In the genomic region with DNA sequence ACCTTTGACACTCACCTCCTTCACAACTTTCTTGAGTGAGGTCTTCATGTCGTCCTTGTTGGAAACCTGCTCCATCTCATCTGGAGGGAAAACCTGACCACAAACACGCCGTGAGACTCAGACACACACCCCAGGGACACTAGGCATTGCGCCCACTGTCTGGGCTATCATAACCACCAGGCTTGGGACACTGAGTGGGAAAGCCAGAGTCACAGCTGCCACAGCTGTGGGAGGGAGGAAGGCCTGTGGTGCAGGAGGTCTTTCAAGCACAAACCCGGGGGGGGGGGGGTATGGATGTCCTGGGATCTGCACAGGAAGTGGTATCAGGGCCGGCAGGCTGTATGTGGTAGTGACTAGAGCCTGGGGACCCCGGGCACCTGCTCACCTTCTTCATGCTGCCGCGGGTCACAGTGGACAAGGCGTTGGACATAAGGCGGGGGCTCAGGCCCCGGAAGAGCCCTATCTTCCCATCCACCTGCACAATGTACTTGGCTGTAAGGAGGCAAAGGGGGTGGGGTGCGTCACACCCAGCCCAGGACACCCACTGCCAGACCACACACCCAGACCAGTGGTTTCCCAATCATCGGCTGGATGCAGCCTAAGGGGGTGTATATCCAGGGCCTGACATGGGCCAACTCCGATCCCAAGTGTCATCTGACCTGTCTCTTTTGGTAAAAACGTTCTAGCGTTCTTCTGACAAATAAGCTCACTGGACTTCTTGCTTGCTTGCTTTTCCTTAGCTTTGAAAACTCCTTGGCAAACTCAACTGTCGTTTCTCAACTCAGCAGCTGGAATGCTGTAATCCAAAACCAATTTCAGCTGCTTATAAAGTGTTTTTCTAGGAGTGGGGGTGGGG, we compare ENCODE assay signal across 9 mouse cellular contexts. TPM values are rescaled to one million over a fixed set of nuclear protein-coding genes. Genes with fewer than 3 reads are reported as not detected.
A peak's percentile ranks its signal among the peaks of the same experiment; 100 is the strongest.
DNase-seq lines count a peak whose midpoint lies in the region; ATAC-seq and TF ChIP-seq lines count a peak whose summit lies in the region.
"Had no signal": no experiment of that assay in that cellular context is flagged by ENCODE, and none has a peak within 500 bp of the region (broad histone marks: within the 10 kb centered on the region; RNA-seq: fewer than 3 reads in every experiment).

No protein-coding gene starts in this region.

- H3K36me3 ChIP-seq in kidney, embryonic 16.5 days (ENCODE audit: insufficient read depth, low read length): peaks cover 48% of the 10 kb centered on the region
- peaks cover 74% of the 10 kb centered on the region for H3K36me3 ChIP-seq in embryonic facial prominence, embryonic 12.5 days
- peaks cover 77% of the 10 kb centered on the region for H3K36me3 ChIP-seq in heart, embryonic 12.5 days
- peaks cover 29% of the 10 kb centered on the region for H3K36me3 ChIP-seq in lung, postnatal 0 days (ENCODE audit: insufficient read depth, low read length)

- DNase-seq in kidney, adult 8-10 months: no peak
- DNase-seq in lung, postnatal 0 days (ENCODE audit: low spot score): peak; percentile 91
- no peak for DNase-seq in spleen, adult 12 weeks (ENCODE audit: low spot score)
- no peak for DNase-seq in left cerebral cortex, adult 9 months (ENCODE audit: low spot score in 2 of 2)
- DNase-seq in left cerebral cortex, adult 18-20 months (ENCODE audit: low spot score in 2 of 2): no peak

- no peaks in the 10 kb centered on the region for H3K27me3 ChIP-seq in kidney, embryonic 16.5 days (ENCODE audit: insufficient read depth, low read length)
- no peaks in the 10 kb centered on the region for H3K27me3 ChIP-seq in embryonic facial prominence, embryonic 12.5 days
- H3K27me3 ChIP-seq in heart, embryonic 12.5 days (replicated peaks): no peaks in the 10 kb centered on the region
- no peaks in the 10 kb centered on the region for H3K27me3 ChIP-seq in lung, postnatal 0 days (replicated peaks; ENCODE audit: insufficient read depth, low read length)
- H3K27me3 ChIP-seq: hindbrain, embryonic 15.5 days had no signal

- peak; percentile 63; the same call in 1 of the 2 replicates for TF ChIP-seq EP300 in lung, postnatal 0 days (IDR thresholded peaks at IDR 0.05)

- no peak overlapping the region for H3K4me3 ChIP-seq in kidney, embryonic 16.5 days (ENCODE audit: low read length)
- H3K4me3 ChIP-seq in embryonic facial prominence, embryonic 12.5 days: no peak overlapping the region
- no peak overlapping the region for H3K4me3 ChIP-seq in heart, embryonic 12.5 days
- no peak overlapping the region for H3K4me3 ChIP-seq in lung, postnatal 0 days (ENCODE audit: low read depth, low read length)
- H3K4me3 ChIP-seq: hindbrain, embryonic 15.5 days had no signal

- H3K4me1 ChIP-seq in kidney, embryonic 16.5 days (ENCODE audit: insufficient read depth, low read length): peaks cover 44% of the 10 kb centered on the region
- H3K4me1 ChIP-seq in embryonic facial prominence, embryonic 12.5 days: peaks cover 32% of the 10 kb centered on the region
- peaks cover 46% of the 10 kb centered on the region for H3K4me1 ChIP-seq in heart, embryonic 12.5 days (replicated peaks)
- H3K4me1 ChIP-seq in lung, postnatal 0 days (ENCODE audit: insufficient read depth, low read depth, low read length): peaks cover 25% of the 10 kb centered on the region

- peak overlapping the region; percentile 89 for H3K27ac ChIP-seq in kidney, embryonic 16.5 days (ENCODE audit: low read length)
- peak overlapping the region; percentile 77 for H3K27ac ChIP-seq in embryonic facial prominence, embryonic 12.5 days
- H3K27ac ChIP-seq in heart, embryonic 12.5 days (ENCODE audit: poor library complexity, severe bottlenecking): peak overlapping the region; percentile 89
- H3K27ac ChIP-seq in lung, postnatal 0 days (ENCODE audit: low read length): peak overlapping the region; percentile 92

- 0 out of 2 replicates have a peak, but pooled peaks have one; percentile 16 for ATAC-seq in kidney, embryonic 16.5 days (ENCODE audit: low FRiP score, low TSS enrichment)
- no peak for ATAC-seq in embryonic facial prominence, embryonic 12.5 days (ENCODE audit: insufficient number of reproducible peaks, insufficient read depth, low FRiP score, low TSS enrichment)
- ATAC-seq in heart, embryonic 12.5 days (ENCODE audit: insufficient number of reproducible peaks, low FRiP score): no peak
- peak; percentile 58 for ATAC-seq in lung, postnatal 0 days

- H3K9ac ChIP-seq in kidney, embryonic 16.5 days (replicated peaks; ENCODE audit: low read length): no peak overlapping the region
- peak overlapping the region; percentile 34; the same call in 1 of the 2 replicates for H3K9ac ChIP-seq in embryonic facial prominence, embryonic 12.5 days
- H3K9ac ChIP-seq in heart, embryonic 12.5 days: peak overlapping the region; percentile 51
- H3K9ac ChIP-seq in lung, postnatal 0 days (replicated peaks; ENCODE audit: low read depth): no peak overlapping the region
- H3K9ac ChIP-seq: hindbrain, embryonic 15.5 days had no signal

- no peaks in the 10 kb centered on the region for H3K9me3 ChIP-seq in kidney, embryonic 16.5 days (ENCODE audit: low read length)
- H3K9me3 ChIP-seq in embryonic facial prominence, embryonic 12.5 days: no peaks in the 10 kb centered on the region
- H3K9me3 ChIP-seq in heart, embryonic 12.5 days (replicated peaks): no peaks in the 10 kb centered on the region
- H3K9me3 ChIP-seq in lung, postnatal 0 days (ENCODE audit: low read length): no peaks in the 10 kb centered on the region
- H3K9me3 ChIP-seq: hindbrain, embryonic 15.5 days had no signal

- 73% methylated on average over 18 of the region's 18 CpGs for WGBS in kidney, embryonic 16.5 days
- 74% methylated on average over 18 of the region's 18 CpGs for WGBS in embryonic facial prominence, embryonic 12.5 days
- WGBS in heart, embryonic 12.5 days: 81% methylated on average over 18 of the region's 18 CpGs
- WGBS in lung, postnatal 0 days: 61% methylated on average over 18 of the region's 18 CpGs

- no peak overlapping the region for H3K4me2 ChIP-seq in kidney, embryonic 16.5 days (replicated peaks; ENCODE audit: low read depth, low read length)
- 0 out of 2 replicates have a peak overlapping the region, but pooled peaks have one; percentile 23 for H3K4me2 ChIP-seq in embryonic facial prominence, embryonic 12.5 days (replicated peaks)
- 0 out of 2 replicates have a peak overlapping the region, but pooled peaks have one; percentile 52 for H3K4me2 ChIP-seq in heart, embryonic 12.5 days
- peak overlapping the region; percentile 43; the same call in 1 of the 2 replicates for H3K4me2 ChIP-seq in lung, postnatal 0 days (replicated peaks; ENCODE audit: low read depth, low read length)

- TF ChIP-seq CTCF in lung, postnatal 0 days (IDR thresholded peaks at IDR 0.05): no peak

RNA-seq across cellular contexts. Expression of a gene that starts 7.1 kb away (rescaled TPM):
- 189 and 316 TPM in 2 replicates for polyA plus RNA-seq in kidney, embryonic 16.5 days (2015; fragmentation: Nextera tagmentation; extraction: Ambion mirVana)
- 420 and 454 TPM in 2 replicates for polyA plus RNA-seq in embryonic facial prominence, embryonic 12.5 days (2016; fragmentation: Nextera tagmentation; extraction: Ambion mirVana)
- polyA plus RNA-seq in heart, embryonic 12.5 days (2016; fragmentation: Nextera tagmentation; extraction: Ambion mirVana): 317 and 330 TPM in 2 replicates
- polyA plus RNA-seq in lung, postnatal 0 days (2015; fragmentation: Nextera tagmentation; extraction: Ambion mirVana): 342 and 350 TPM in 2 replicates
- 100 to 1,000 TPM; 592 to 615 TPM for total RNA-seq in left cerebral cortex, adult 18-20 months (2021)

RNA-seq across cellular contexts. Expression of a gene that starts 20.1 kb away (rescaled TPM):
- polyA plus RNA-seq in kidney, embryonic 16.5 days (2015; fragmentation: Nextera tagmentation; extraction: Ambion mirVana): 14.4 and 16.2 TPM in 2 replicates
- polyA plus RNA-seq in embryonic facial prominence, embryonic 12.5 days (2016; fragmentation: Nextera tagmentation; extraction: Ambion mirVana): 9.2 and 9.3 TPM in 2 replicates
- polyA plus RNA-seq in heart, embryonic 12.5 days (2016; fragmentation: Nextera tagmentation; extraction: Ambion mirVana): 2.0 and 2.1 TPM in 2 replicates
- polyA plus RNA-seq in lung, postnatal 0 days (2015; fragmentation: Nextera tagmentation; extraction: Ambion mirVana): 11.9 and 14.2 TPM in 2 replicates
- 1 to 10 TPM; 5.0 to 6.0 TPM for total RNA-seq in left cerebral cortex, adult 18-20 months (2021)

RNA-seq across cellular contexts. Expression of a gene that starts 23.2 kb away (rescaled TPM):
- 2.4 and 3.1 TPM in 2 replicates for polyA plus RNA-seq in kidney, embryonic 16.5 days (2015; fragmentation: Nextera tagmentation; extraction: Ambion mirVana)
- 0.49 and 0.59 TPM in 2 replicates for polyA plus RNA-seq in embryonic facial prominence, embryonic 12.5 days (2016; fragmentation: Nextera tagmentation; extraction: Ambion mirVana)
- 4.0 and 4.5 TPM in 2 replicates for polyA plus RNA-seq in heart, embryonic 12.5 days (2016; fragmentation: Nextera tagmentation; extraction: Ambion mirVana)
- 2.2 and 2.8 TPM in 2 replicates for polyA plus RNA-seq in lung, postnatal 0 days (2015; fragmentation: Nextera tagmentation; extraction: Ambion mirVana)
- total RNA-seq in left cerebral cortex, adult 18-20 months (2021): 1 to 10 TPM; 1.4 to 2.0 TPM

Comparison
In these comparisons a context has a peak if more than half of its experiments do, and no peak if none do; other contexts are left out.
1. ATAC-seq: peak in kidney, embryonic 16.5 days (single experiment) and lung, postnatal 0 days (single experiment); none in embryonic facial prominence, embryonic 12.5 days (single experiment) and heart, embryonic 12.5 days (single experiment).
2. H3K9ac ChIP-seq: peak in embryonic facial prominence, embryonic 12.5 days (single experiment) and heart, embryonic 12.5 days (single experiment); none in kidney, embryonic 16.5 days (single experiment) and lung, postnatal 0 days (single experiment).
3. Peak in every context shown above with its lines, with median percentiles within 50 percentile points of each other: H3K27ac ChIP-seq.